Mouse (Mus musculus) retina, embryonic 14.5 days (tissue): Measurements from ENCODE around the gene Hnrnpa3.
"Not testable (repeated sequence)": the region's sequence is repeated elsewhere in the genome, so short reads cannot be mapped to it uniquely, and the experiment has no call there.

Experiments used
- DNase-seq: peaks from one replicate; pipeline ENCODE4 v3.0.0-alpha.2; 2015; ENCODE audit warnings: low spot score

The Hnrnpa3 gene

DNA sequence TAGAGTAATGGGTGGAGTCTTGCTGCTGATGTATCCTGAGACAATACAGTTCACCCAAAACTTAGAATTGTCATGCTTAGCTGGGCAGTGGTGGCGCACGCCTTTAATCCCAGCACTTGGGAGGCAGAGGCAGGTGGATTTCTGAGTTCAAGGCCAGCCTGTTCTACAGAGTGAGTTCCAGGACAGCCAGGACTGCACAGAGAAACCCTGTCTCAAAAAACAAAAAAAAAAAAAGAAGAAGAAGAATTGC is 22.1 kb upstream of the Hnrnpa3 start:
- DNase-seq, result not testable (repeated sequence)

DNA sequence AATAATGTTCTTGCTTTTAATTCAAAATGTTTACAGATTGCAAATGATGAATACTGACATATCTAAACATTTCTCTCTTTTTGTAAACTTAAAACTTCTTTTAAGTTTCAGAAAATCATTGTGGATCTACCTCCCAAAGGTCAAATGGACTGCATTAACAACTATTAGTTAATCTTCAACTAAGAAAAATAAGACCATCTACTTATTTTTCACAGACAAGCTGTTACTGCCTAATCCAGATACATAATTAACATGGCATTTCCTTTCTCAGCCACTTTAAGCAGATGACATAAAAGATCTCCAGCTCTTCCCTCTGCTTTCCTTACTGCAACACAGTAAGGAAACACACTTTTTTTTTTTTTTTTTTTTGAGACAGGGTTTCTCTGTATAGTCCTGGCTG is 21.7 kb upstream of the Hnrnpa3 start:
- no peak for DNase-seq

DNA sequence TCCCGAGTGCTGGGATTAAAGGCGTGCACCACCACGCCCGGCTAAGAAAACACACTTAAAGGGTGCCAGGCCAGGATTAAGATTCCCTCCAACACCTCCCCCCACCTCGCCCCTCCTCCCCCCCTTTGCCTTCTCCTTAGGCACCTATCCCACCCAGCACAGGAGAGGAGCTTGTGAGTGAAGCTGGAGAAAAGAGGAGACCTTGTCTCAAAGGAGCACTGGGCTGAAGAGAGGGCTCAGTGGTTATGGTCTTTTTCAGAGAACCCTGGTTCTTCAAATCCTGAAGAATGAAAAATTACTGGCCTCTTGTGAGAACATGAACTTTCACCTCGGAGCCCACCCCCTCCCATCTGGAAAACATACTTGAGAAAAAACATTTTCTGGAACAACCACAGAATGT is 21.2 kb upstream of the Hnrnpa3 start:
- not testable (repeated sequence) for DNase-seq

DNA sequence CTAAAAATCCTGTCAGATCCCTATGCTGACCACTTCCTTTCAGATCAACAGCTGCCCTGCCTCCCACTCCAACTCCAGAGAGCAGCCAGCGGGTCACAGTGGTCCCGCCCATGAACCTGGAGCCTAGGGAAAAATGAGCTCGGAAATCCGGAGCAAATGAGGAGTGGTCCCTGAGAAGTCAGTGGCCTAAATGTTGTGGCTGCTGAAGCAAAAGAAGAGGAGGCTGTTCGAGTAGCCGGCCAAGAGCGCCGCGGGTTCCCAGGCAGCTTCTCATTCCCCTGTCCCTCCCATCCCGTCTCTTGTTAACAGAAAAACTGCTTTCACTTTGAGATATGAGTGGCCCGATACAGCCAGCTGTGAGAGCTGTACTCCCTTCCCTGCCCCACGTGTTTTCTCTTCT is 19.5 kb upstream of the Hnrnpa3 start:
- DNase-seq, result not testable (repeated sequence)

DNA sequence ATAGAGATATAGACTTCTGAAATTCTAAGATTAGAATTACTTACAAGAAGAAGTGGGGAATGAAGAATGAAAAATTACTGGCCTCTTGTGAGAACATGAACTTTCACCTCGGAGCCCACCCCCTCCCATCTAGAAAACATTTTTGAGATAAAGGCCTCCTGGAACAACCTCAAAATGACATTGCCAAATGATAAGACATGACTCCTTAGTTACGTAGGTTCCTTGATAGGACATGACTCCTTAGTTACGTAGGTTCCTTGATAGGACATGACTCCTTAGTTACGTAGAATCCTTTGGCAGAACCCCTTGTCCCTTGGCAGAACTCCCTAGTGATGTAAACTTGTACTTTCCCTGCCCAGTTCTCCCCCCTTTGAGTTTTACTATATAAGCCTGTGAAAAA is 16.7 kb upstream of the Hnrnpa3 start:
- not testable (repeated sequence) for DNase-seq

DNA sequence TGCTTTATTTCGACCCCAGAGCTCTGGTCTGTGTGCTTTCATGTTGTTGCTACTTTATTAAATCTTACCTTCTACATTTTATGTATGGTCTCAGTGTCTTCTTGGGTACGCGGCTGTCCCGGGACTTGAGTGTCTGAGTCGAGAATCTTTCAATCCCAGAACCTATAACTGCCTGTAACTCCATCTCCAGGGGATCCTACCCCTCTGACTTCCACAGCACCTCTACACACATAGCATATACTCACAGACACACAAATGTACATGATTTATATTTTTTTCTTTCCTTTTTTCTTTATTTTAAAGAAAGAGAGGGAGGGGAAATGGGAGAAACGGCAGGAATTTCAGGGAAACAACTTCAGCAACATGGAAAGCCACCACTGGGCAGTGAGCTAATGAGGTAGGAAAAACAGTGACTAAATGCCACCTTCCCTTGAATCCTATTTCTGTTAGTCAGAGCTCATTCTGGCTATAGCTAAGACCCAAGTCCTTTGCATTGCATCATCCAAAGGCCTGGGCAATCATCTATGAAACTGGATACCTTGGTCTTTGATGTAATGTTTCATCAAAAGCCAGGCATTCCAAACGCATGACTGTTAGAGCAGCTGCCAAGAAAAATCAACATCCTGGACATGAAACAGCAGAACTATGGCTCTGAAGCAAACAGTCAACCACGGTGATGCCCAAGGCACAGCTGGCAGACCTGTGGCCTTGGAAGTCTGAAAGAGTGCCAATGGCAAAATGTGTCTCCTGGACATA is 16.1 kb upstream of the Hnrnpa3 start:
- DNase-seq, result no peak

DNA sequence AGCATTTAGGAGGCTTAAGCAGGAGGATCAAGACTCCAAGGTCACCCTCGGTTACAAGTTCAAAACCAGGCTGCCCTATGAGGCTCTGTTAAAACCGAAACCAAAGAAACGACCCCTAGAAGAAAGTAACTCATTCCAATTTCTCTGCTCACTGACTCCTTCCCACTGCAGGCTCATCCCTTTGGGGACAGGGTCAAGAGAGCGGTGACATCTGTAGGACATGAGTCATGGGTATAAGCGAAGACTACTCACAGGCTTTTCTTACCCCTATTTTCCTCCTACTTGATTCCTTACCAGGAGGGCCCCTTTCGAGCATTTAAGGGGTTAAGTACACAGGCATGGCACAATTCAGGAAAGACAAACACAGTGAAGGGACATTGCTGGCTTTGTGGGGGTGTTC is 15.1 kb upstream of the Hnrnpa3 start:
- DNase-seq, result no peak

DNA sequence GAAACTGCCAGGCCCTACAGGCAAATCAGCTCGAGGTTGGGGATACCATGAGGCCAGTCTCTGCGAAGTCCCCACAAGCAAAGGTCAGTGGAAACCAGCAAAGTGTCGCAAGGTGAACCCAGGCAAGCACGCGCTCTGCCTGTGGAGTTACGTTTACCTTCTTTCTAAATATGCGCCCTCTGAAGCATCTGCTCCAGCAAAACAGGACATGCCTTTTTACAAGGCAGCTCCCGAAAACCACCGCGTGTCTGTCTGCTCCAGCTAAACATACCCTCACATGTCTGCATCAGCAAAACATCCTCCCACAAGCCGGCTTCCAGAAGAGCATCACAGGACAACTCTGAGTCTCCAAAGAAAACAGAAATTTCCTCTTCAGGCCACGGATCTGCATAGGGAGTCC is 13.8 kb upstream of the Hnrnpa3 start:
- DNase-seq, result no peak

DNA sequence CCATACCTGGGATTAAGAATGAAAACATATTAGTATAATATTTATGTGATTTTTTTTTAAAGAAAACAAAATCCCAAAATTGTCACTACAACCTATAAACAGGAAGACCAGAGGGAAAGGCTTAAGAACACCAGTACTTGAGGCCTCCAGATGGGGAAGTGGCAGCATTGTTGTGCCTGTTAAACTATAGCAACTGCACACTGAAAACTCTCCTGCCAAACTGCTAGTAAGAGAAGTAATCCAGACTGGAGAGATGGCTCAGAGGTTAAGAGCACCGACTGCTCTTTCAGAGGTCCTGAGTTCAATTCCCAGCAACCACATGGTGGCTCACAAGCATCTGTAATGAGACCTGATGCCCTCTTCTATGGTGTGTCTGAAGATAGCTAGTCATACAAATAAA is 8.6 kb upstream of the Hnrnpa3 start:
- DNase-seq, result no peak

DNA sequence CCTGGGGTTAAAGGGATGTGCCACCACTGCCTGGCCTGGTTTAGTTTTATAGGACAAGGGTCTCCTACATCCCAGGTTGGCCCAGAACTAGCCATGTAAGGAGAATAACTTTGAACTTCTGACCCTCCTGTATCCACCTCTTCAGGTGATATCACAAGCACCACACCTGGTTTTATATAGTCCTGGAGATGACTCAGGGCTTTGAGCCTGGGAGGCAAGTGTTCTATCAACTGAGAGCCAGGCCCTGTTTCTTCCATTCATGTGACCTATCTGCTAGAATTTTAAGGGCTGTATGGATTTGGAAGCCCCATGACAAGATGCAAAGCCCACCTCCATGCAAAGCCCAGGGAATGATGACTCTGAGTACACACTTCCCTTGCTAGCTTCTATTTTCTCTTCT is 5.9 kb upstream of the Hnrnpa3 start:
- no peak for DNase-seq

DNA sequence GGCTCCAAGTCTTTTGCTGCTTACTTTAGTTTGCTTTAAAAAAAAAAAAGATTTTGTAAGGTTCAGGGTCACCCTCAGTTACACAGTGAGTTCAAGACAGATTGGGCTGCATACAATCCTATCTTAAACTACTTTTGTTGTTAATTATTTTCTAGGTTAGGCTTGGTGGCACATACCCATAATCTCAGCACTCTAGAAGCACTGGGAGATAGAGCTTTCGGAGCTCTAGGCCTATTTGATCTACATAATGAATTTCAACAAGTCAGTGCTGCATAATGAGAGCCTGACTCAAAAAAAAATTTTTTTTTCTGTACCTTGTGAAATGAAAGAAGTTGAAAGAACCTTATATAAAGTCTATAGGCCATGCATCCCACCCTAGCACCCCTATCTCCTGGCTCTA is 4.4 kb upstream of the Hnrnpa3 start:
- no peak for DNase-seq

DNA sequence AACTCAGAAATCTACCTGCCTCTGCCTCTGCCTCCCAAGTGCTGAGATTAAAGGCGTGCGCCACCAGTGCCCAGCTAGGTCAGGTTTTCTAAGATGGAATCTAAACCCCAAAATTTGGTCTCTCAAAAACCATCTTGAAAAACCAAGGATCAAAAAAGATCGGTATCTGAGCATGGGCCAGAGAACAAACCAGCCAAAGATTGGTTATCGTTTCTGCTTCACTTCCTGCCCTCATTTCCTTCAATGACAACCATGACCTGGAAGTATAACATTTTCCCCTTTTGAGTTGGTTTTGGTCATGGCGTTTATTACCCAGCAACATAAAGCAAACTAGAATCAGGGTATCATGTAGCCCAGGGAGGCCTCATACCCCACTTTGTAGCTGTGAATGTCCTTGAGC is 2.1 kb upstream of the Hnrnpa3 start:
- DNase-seq, result no peak

DNA sequence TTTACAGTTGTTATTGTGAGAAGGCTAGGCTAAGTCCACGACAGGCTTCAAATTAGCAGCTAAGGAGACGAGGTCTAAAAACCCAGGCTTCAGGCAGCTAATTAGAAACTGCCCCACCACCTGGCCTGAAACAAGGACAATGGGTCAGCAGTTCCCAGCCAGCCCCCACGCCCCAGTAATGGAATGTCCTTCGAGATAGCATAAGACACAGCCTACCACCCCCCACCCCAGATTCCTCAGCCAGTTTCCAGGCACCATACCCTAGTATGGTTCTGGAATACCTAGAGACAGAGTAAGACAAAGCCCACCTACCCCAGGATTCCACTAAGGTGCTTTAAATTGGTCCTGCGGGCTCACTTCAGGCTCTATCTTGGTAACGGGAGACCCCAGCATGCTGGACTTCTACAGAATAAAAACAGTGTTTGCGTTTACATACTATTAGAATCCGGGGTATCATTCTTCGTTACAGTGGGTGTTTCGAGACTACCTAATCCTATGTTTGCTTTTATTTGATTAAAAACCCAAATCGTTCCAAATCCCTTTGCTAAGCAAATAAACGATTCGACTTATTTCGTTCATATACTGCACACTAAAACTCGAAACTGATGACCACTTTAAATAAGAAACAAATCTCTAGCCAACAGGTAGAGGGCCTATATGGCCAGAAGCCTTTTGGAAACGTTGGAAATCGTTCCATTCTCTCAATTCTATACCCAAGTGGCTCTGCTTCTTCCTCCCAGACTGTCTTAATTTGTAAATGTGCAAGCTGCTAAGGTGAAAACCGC is 962 bp upstream of the Hnrnpa3 start:
- peak; percentile 62 for DNase-seq

DNA sequence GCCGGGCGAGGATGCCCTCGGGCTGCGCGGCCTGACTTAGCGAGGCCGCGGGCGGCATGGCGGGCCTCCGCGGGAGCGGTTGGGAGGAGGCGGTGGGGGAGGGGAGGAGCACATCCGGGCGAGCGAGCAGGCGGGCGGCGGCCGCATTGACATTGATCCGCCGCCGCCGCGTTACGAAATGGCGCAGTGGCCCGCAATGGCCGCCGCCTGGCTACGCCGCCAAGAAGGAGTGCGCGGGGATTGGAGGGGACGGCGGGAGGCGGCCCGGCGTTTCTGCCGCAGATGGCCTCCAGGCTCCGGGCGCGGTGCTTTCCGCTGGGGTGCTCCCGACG is 534 bp downstream of the Hnrnpa3 start:
- peak; percentile 92 for DNase-seq

DNA sequence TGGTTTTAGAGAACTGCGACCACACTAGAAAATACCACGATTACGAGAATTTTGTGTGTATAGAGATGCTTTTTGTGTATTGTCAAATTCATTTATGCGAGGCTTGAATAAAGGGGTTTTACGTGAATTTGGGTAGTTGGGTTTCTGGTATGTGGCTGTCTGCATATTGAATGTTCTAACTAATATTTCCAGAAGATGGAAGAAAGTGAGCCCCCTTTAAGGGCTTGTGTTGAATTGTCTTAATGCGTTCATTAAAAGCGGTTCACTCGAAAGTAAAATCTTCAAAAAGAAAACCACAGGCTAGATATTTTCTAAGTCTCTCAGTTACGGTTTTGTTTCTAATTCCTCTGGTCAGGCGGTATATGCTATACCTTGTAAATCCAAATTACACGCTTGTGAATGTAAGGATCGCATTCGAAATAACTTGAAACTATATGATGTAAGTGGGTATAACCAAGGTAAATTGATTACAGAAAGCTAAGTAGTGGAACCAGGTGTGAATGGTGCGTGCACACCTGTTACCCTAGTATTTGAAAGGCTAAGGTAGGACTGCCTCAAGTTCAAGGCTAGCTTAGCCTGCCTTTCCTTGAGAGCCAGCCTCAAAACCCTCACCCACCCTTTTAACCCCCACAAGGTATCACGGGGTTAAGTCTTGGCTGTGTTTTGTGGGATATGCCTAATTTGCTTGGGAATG is 1.3 kb downstream of the Hnrnpa3 start:
- no peak for DNase-seq

DNA sequence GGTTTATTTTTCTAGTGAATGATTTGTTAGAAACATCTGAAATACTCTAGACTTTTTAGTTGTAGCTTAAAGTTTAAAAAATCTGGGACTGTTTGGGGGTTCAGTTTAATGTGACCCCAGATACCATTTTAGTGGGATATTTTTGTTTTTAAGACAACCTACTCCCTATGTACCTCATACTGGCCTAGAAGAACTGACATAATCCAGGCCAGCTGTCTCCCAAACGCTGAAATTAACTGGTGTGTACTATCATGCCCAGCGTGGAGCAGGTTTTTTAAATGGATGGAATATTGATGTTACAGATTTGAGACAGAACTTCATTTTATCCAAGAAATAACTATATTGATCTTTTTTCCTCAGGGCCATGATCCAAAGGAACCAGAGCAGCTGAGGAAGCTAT is 2.0 kb downstream of the Hnrnpa3 start:
- DNase-seq, result no peak

DNA sequence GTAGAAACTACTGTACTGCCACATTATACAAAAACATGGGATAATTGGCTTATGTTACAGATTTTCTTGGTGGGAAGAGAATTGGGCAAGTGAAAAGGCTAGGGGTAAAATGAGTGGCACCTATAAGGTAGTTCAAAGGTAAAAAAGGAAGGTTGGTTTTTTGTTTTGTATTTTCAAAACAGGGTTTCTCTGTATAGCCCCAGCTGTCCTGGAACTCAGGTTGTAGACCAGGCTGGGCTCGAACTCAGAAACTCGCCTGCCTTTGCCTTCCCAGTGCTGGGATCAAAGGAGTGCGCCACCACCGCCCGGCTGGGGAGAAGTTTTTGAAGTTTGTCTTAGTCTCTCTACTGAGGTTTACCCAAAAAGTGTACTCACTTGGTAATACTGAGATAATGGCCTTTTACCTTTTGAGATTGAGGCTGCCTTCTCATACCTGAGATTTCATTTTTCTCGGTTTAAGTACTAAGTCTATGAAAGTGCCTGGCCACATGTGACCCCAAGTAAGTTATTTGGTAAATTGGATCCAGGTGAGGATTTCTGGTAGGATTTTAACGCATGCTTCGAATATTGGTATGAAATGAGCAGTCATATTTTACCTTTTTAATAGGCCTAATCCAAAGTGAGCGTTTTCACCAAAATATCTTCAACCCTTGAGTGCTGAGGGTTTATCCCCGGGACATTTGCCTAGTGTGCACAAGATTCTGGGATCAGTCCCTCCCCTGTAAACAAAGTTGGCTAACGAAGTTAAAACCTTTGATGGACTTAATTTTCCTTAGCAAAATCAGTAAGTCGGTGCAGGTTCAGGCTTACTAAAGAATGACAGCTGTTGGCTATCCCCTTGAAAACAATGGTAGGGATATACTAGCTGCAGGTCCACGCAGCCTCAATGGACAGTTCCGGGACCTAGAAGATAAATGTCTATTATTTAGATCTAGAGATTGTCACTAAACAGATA is 10.7 kb downstream of the Hnrnpa3 start:
- DNase-seq, result peak; percentile 33

DNA sequence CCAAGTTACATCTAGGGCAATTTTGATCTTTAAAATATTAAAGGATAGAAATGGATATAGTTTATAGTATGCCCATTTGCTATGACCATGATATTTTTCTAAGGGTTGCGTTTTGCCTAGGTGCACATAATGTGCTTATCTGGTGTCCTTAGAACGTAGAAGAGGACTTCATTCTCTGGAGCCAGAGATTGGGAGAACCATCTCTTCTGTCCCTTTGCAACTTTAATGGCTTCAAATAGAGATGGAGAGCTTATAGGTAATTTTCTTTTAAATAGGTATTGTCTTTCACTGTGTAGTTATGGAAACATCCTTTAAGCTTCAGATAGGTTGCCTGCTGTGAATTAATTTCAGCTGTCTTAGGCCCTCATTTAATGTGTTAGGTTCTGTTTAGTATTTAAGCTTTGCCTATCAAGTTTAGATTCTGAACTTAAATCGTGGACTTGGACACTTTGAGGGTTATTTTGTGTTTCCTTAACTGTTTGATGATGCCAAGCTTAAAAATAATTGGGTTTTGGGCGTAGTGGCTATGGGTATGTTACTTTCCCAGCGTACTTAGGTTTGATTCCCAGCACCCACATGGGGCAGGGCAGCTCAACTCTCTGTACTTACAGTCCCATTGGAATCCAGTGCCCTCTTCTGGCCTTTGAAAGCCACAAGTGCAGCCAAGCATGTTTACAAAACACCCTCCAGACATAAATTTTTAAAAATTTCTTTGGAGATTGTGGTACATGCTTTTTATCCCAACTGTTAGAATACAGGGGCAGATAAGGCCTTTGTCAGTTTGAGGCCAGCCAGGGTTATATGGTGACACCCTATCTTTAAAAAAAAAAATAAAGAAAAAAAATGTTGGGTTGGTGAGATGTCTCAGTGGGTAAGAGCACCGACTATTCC is 11.6 kb downstream of the Hnrnpa3 start:
- peak; percentile 20 for DNase-seq

DNA sequence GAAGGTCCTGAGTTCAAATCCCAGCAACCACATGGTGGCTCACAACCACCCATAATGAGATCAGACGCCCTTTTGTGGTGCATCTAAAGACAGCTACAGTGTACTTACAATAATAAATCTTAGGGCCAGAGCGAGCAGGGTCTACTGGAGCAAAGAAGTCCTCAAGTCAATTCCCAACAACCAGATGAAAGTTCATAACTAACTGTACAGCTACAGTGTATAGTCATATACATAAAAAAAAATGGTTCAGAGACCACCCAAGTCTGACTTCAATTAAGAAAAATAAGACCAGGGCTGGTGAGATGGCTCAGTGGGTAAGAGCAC is 12.2 kb downstream of the Hnrnpa3 start:
- DNase-seq, result no peak

DNA sequence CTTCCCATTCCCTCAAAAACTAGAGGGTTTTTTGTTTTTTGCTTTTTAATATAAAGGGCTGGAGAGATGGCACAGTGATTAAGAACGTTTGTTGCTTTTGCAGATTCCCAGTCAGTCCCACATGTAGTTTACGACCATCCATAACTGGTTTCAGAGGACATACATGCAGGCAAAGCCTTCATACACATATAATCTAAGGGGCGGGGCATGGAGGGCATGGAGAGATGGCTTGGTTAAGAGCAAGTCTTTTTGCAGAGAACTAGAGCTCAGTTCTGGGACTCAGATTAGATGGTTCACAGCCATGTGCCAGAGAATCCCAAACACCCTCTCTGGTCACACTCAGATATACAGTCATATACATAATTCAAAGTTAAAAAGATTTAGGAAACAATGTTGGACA is 13.5 kb downstream of the Hnrnpa3 start:
- DNase-seq, result no peak

DNA sequence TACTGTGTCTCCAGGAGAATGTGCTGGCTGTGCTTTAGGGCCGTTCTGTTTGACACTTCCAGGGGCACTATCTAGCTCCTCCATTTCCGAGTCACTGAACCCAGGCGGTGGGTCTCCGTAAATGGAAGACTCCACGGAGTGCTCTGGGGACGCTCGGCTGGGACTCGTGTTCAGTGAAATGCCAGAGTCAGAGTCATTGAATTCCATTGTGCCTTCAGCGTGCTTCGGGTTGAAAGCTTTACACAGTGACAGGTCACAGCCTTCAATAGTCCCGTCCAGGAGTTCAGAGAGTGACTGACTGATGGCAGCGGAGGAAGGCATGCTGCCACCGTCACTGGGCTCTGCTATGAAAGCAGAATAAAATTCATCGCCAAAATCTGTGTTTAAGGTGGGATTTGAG is 17.5 kb downstream of the Hnrnpa3 start:
- DNase-seq, result peak; percentile 22
